Mouse (Mus musculus): ENCODE results near the gene Stard13. TPM values are rescaled to one million over a fixed set of nuclear protein-coding genes. Genes with fewer than 3 reads are reported as not detected.

Gene Stard13
- 5.3 and 7.6 TPM in 2 replicates for polyA plus RNA-seq (2015; fragmentation: Nextera tagmentation; extraction: Ambion mirVana)

DNA sequence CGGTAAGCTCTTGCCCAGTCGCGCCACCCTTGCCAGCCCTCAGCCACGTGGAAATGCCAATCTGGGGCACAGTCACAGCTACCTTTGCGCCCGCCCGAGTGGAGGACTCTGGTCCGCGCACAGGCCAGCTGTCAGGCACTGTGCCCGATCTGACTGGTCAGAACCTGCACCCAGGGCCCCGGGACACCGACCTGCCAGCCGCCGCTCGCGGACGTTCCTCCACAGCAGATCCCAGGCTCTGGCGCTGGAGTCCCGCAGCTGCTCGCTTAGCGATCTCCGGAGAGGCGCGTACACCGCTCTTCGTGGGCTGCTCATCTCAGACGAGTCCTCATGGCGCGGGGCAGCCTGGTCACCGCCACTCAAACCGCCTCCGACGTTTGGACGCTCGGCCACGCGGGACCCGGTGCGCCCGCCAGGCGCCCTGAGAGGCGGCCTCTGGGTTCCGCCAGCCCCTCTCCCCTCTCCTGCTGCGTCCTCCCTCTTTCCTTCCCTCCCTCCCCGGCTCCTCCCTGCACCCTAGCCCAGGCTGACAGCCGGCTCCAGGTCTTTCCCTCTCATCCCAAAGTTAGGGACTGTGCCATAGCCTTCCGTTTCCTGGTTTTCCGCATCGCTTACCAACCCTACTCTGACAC, at the start of gene Stard13:
TSS of gene Stard13 (minus strand) at position 437 of the 632 bp plus-strand sequence.

Other genes with a start within 250 kb of the Stard13 start
- gene Gm42906, start 194.3 kb upstream of the Stard13 start, polyA plus RNA-seq (2015; fragmentation: Nextera tagmentation; extraction: Ambion mirVana) = not detected in 2 replicates

Measured in neural tube, postnatal 0 days (tissue).